Mouse (Mus musculus) small intestine, adult 2 months (tissue): ENCODE measurements around the gene Stac. TPM values are rescaled to one million over a fixed set of nuclear protein-coding genes. Genes with fewer than 3 reads are reported as not detected.

ENCODE experiments used
- H3K27ac ChIP-seq: fragments of 200-500 bp; 2 replicates; pipeline ENCODE4 v1.5.1; 2012; ENCODE audit warnings: low read depth, low read length, control low read depth, inconsistent platforms; ENCODE audit not compliant: insufficient read depth
- H3K27me3 ChIP-seq: fragments of 200-500 bp; 2 replicates; pipeline ENCODE4 v1.6.1; 2012; ENCODE audit warnings: mild to moderate bottlenecking, moderate library complexity, low read length, inconsistent platforms; ENCODE audit not compliant: control insufficient read depth, insufficient read depth
- H3K36me3 ChIP-seq: fragments of 200-500 bp; 2 replicates; pipeline ENCODE4 v1.6.1; 2012; ENCODE audit warnings: mild to moderate bottlenecking, low read length, control low read depth, inconsistent platforms; ENCODE audit not compliant: control insufficient read depth, insufficient read depth
- H3K4me1 ChIP-seq: fragments of 200-500 bp; 2 replicates; pipeline ENCODE4 v1.6.1; 2012; ENCODE audit warnings: low read length, inconsistent platforms, mixed read lengths; ENCODE audit not compliant: control insufficient read depth, insufficient read depth, insufficient read length
- H3K4me3 ChIP-seq: fragments of 200-500 bp; 2 replicates; pipeline ENCODE4 v1.5.1; 2012; ENCODE audit warnings: low read depth, mild to moderate bottlenecking, control low read depth, inconsistent platforms, low read length, moderate library complexity
- CTCF ChIP-seq: fragments of 200-500 bp; IDR thresholded peaks from 2 replicates; pipeline ENCODE4 v1.5.1; 2012; ENCODE audit warnings: low read depth, mild to moderate bottlenecking, control low read depth, inconsistent platforms, low read length, moderate library complexity, mixed read lengths; ENCODE audit not compliant: insufficient replicate concordance, insufficient read length; ENCODE audit errors: extremely low read depth
- POLR2A ChIP-seq: fragments of 200-500 bp; IDR thresholded peaks from 2 replicates; pipeline ENCODE4 v1.6.1; 2012; ENCODE audit warnings: low read depth, mild to moderate bottlenecking, control low read depth, inconsistent platforms, low read length, moderate library complexity
- WGBS: fragments of 180-500 bp; shearing (Covaris S2); methylation state at CpG from one replicate; pipeline ENCODE4 v1.1.7; 2018; 5-methylcytosine and 5-hydroxymethylcytosine counted together
- polyA plus RNA-seq: library from polyadenylated mRNA; depleted of rRNA; stranded (reverse); fragments of >200 nt; gene quantifications from 2 replicates; pipeline ENCODE4 v1.2.3, GENCODE M21; 2012

Stac gene
- polyA plus RNA-seq, 1 experiment = 0.82 TPM

DNA sequence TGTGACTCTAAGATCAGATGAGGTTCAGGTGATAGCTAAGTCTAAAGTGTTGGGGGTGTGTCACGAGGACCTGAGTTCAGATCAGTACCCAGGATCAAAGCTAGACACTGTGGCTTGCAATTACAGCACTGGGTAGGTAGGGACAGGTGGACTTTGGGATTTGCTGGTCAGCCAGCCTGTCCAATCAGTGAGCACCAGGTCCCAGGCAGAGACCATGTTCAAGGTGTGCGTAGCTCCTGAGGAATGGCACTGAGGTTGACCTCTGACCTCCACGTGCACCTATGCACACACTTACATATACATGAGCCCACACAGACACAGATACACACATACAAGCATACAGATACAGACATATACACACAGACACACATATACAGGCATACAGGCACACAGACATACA, 174.6 kb downstream of the Stac start:
- TF ChIP-seq CTCF = no peak
- no peak for TF ChIP-seq POLR2A
- Histone ChIP-seq H3K27ac (no peak overlapping the region), H3K36me3 (no peaks in the 10 kb centered on the region), H3K4me1 (peaks cover 2% of the 10 kb centered on the region; the same call in 1 of the 2 replicates), H3K27me3 (no peaks in the 10 kb centered on the region), H3K4me3 (no peak overlapping the region)
- whole genome bisulfite sequencing = 58% methylated on average over 3 of the region's 3 CpGs

DNA sequence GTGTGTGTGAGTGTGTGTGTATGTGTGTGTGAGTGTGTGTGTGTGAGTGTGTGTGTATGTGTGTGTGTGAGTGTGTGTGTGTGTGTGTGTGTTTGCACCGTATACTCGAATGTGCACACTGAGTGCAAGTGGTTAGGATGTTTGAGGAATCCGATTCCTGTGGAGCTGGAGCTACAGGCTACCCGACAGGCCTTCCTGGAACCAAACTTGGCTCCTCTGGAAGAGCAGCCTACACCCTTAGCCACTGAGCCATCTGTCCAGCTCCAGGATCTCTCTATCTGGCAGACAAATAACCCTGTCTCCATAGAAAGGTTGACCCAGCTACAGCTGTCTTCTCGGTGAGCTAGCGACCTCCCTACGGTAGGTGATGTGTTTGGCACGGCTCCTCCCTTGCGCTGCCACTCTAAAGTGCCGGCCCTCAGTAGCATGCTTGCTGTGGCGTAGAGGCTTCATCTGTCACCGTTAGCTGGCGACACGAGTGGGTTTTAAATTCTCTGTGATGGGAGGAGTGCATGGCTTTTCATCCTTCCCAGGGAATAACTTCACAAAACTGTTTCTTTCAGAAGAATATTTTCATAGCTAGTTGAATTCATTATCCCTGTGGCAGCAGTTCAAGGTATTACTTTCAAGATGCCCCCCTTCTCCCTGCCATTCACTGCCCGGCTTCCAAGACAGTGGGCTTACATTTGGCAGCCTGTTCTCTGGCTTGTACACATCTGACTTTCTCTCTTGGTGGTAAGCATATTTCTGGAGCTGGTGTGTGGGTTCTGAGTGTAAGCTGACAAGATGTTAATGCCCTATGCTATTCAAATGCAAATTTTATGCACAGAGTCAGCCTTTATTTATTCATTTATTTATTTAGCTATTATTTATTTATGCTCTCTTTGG, 175.3 kb downstream of the Stac start:
- H3K36me3 ChIP-seq = no peaks in the 10 kb centered on the region
- WGBS = 86% methylated on average over 15 of the region's 15 CpGs
- H3K27ac ChIP-seq = no peak overlapping the region
- H3K4me3 ChIP-seq = no peak overlapping the region
- TF ChIP-seq POLR2A = no peak
- no peak for TF ChIP-seq CTCF
- no peaks in the 10 kb centered on the region for H3K27me3 ChIP-seq
- peaks cover 2% of the 10 kb centered on the region; the same call in 1 of the 2 replicates for H3K4me1 ChIP-seq
